Mouse (Mus musculus) embryo, embryonic 10 days (tissue): ENCODE measurements around the gene Tbcd.

ENCODE experiments used
- DNase-seq: peaks from one replicate; pipeline ENCODE4 v3.0.0-alpha.2; 2015; ENCODE audit warnings: low spot score

The Tbcd gene

DNA sequence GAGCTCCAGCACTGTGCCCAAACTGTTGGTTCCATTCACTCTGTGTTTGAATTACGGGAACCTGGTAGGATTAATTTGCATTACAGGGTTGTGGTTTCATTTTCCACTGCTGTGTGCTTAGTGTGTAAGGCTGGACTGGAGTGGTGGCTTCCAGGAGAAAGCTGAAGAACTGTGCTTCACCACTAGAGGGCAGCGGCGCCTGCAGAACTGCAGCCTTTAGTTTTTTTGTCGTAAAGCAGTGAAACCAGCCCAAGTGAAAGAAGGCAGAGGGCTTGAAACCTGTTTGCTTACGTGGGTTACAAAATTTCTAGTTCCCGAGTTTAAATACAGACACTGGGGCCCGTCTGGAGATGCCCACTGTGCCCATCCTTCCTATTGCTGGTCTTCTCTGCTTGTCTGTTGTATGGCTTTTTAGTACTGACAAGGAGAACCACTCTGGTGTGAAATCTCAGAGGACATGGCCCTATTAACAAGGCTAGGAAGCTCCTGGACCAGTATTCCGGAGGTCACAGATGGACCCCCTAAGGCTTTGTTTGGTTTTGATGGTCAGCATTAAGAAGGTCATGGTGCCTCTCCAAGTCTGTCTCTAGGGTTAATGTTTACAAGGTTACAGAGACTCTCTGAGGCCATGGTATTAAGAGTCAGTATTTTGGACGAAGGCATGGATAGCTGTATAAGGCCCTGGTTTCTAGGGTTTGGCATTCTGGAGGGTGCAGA is 24.1 kb downstream of the Tbcd start:
- peak; percentile 69 for DNase-seq

DNA sequence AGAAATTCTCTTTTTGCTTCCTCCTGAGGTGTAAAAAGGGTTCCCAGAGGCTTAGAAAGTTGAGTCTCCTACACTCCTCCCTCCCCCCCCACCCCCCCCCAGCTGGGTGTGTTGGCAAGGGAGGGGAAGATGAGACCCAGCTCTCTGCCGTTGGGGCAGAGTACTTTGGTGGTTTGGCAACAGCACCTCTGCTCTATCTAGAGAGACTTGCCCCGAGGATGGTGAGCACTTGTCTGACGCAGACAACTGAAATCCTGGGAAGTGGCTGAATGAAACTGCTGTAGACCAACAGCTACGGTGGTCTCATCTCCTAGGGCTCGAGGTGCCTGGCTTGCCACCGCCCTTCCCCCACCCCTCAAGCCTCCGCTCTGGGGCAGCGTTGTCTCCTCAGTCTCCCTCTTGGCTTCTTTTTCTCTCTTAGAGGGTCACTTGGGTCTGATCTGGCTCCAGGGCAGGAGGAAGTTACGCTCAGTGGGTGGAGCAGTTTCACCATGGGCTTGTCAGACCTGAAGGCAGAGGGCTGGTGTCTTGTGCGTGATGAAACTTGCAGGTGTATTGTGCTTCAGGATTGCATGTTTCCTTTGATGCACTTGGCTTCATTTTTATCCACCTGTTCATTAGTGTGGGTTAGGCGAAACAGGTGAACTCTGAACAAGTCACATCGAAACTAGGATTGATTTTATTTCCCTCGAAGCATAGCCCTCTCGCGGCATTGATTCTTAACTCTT is 27.9 kb downstream of the Tbcd start:
- DNase-seq, result no peak

DNA sequence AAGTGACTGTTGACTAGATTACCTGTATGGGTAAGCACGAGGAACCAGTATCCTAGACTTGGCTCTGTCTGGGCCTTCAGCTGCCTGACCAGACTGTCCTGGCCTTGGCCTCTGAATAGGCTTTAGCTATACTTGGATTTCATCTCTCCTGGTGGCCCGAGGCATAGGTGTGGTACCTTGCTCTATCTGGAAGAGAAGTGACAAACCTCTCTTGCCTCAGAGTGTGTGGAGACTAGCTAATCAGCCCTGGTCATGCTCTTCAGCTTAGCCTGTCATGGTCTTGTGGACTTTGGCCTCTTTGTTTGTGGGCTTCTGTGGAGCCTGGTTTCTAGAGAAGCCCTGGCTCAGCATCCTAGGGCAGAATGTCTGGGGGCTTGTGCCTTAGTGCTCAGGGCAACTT is 29.4 kb downstream of the Tbcd start:
- DNase-seq, result no peak

DNA sequence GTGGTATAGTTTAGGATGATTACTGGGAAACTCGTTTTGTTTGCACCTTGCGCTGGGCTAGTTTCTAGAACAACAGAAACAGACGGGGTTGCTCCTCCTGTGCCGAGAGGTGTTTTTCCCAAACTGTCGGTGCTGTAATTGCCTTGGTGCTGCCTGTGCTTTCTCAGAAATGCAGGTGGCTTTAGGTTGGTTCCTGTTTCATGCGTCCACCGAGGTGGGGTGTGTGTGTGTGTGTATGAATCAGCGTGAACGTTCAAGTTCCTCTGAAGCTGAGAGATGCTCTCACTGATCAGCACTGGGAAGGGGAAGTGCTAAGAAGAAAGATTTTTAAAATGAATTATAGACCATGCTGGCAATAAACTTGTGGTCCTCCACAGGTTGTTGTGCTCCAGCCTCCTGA is 34.1 kb downstream of the Tbcd start:
- DNase-seq, result no peak

DNA sequence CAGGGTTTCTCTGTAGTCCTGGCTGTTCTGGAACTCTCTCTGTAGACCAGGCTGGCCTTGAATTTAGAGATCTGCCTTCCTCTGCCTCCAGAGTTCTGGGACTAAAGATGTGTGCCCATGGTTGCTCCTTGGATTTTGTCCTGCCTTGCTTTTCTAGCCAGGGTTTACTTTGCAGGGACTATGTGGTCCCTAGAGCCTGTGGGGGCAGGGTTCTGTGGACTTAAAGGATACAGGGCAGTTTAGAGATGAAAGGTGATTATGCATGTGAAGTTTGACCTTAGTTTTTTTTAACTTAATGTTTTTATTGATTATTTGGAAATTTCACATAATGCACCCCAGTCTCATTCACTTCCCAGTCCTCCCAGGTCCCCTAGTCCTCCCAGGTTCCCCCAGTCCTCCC is 38.9 kb downstream of the Tbcd start:
- DNase-seq, result no peak

GRCm38 (mm10) chr11:121500595-121500994 is 48.8 kb downstream of the Tbcd start:
- no peak for DNase-seq

DNA sequence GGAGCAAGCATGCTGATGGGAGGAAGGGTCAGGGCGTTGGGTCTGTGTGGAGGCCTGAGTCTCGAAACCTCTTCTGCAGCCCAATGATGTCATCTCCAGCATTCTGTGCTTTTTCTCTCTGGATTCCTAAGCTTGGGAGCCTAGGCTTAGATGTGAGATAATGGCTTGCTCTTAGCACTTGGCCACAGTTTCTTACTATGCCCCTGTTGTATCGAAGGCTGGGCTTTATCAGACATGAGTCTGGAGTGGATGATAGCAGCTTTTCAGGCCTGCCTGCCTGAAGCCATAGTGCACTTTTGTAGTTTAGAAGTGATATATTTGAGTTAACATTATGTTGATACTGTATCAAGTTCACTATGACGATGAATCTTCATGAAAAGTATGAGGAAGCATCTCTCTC is 49.8 kb downstream of the Tbcd start:
- no peak for DNase-seq

GRCm38 (mm10) chr11:121502000-121502860 is 50.5 kb downstream of the Tbcd start:
- DNase-seq, result no peak

DNA sequence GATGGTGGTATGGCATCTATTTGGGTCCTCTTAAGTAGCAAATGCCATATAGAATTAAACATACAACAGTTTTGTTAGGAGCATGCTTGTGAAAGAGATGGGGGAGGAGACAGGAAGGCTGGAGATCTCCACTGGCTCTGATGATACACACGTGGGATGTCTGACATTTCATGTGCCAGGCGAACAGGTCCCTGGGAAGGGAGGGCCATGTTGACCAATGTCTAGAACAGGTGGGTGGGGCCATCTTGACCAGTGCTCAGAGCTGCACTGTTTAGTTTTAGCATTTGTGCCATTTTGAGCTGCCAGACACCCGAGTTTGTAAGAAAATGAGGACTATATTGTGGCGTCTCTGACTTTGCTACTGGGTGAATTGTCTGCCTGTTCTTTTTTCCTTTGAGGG is 56.7 kb downstream of the Tbcd start:
- no peak for DNase-seq

DNA sequence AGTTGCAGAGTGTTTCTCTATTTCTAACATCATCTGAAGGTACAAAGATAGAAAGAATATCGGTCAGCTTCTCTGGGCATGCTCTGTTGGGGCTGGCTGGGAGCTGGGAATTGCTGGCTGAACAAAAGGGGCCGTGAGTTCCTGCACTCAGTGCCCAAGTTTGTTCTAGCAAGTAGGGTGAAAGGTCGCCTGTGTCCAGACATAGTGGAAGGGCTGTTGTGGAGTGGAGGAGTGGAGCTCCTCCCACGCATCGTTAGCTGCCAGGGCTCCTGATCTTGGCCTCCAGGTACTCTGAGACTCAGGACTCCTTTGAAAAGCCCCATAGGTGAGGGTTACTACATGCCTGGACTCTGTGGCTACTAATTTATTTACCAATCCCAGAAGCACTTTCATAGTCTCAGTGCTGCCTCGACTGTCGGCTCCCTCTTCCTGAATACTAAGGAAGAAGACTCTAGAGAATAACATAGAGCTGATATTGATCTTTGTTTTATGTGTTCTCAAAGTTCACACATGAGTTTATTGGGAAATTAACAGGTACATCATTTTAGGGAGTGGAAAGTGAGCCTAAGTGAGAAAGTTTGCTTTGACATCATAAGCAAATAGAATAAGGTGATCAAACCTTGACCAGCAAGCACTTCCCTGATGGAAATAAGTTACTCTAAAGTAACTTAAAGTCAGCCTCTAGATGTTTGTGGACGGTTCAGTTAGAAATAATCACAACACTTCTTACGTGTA is 58.9 kb downstream of the Tbcd start:
- peak; percentile 35 for DNase-seq

- DNase-seq, result no peak
Measured at GRCm38 (mm10) chr11:121512896-121513572, 61.3 kb downstream of the Tbcd start.

DNA sequence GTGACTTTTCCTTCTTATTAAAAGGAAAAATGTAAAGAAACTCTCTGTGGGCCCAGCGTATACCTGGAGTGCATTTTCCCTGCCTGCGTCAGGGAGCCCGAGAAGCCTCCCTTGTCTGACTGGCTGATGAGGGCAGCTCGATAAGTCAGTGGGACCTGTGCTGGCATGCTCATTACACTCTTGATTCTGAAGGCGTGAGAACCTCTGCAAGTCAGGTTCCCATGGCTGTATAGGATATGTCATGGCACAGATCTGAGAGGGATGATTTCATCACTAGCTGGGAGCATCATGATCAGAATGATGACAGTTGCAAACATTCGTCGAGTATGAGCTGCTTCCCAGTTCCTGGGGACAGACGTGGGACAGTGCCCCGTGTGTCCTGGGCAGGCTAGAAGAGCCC is 64.2 kb downstream of the Tbcd start:
- DNase-seq, result no peak

DNA sequence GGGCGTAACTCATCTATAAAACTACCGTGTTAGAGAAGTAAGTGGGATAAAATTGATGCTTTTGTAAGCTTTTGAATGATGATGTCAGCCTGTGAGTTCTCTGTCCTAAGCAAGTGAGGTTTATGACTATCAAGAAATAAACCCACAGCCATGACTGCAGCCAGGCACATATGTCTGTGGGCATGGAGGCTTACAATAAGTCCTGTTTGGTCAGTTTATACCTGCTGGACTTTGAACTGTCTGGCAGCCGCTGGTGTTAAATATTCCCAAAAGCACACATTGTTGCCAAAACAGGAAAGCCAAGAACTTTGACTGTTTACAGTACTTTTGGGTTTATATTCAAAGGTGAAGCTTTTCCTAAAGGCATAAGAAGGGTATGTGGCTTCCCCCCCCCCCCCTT is 65.2 kb downstream of the Tbcd start:
- no peak for DNase-seq

- no peak for DNase-seq
Measured at GRCm38 (mm10) chr11:121517687-121518465, 66.1 kb downstream of the Tbcd start.

- DNase-seq, result peak; percentile 57
Measured at GRCm38 (mm10) chr11:121519131-121519530, 67.4 kb downstream of the Tbcd start, which contains the start of gene Zfp750. Gene Zfp750 (minus strand): TSS chr11:121519333.

DNA sequence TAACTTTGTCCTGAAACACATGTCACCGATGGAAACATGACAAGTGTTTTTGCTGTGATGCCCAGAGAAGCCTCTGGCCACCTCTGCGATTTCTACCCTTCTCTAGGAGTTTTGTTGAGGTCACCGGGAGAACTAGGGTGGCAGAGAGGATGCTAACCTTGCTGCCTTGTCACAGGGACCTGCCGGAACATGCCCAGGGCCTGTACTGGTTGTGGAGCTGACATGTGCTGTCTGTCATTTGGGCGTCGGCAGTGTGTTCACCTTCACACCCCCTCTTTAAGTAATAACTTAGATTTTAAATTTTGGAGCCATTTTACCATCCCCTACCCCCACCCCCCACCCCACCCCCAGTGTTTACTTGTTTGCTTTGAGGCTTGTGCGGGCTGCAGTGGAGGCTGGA is 68.0 kb downstream of the Tbcd start:
- DNase-seq, result no peak

- DNase-seq, result no peak
Measured at GRCm38 (mm10) chr11:121520761-121521160, 69.0 kb downstream of the Tbcd start.

DNA sequence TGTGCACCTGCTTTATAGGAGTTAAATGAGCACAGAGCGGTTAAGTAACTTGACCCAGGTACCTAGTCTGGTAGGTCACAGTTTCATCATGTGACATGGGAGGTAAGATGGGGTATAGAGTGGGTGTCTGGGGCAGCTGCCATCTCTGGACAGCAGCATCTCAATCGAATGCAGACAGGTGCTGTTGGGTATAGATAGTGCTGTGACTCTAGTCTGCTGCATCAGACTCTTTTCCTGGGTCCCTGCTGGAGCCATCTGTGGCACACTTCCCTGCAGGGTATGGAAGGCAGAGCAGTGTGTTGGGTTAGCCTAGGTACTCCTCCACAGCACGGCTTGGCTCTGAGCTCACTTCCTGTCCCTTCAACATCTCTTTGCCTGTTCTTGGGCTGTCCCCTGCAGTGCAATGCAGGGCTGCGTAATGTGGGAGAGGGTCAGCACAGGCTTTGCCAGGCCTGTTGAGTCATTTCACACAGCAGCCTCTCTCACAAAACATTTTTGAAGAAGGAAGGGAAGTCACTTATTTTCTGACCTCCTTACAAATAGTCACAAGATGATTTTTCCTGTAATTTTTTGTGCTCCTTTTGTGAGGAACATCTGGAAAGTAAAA is 70.5 kb downstream of the Tbcd start:
- DNase-seq, result no peak

DNA sequence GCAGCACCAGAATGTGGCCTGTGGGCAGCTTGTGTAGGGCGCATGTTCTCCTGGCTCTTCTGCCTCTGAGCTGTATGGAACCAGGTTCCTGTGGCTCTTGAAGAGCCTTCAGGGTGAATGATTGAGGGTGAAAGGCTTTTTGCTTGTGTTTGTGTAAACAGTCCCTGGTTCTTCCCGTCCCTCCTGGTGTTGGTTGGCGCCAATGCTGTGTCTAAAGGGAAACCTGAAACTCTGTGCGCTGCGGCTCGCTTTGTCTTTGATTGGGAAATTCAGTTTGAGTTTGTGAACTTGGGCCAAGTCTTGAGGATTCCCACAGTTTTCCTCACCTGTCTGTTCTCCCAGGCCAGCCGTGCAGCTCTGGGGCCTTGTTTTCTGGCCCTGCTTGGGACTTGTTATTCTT is 72.4 kb downstream of the Tbcd start:
- no peak for DNase-seq

- DNase-seq, result no peak
Measured at GRCm38 (mm10) chr11:121529747-121530146, 78.0 kb downstream of the Tbcd start.
